Mouse (Mus musculus): ENCODE measurements around the gene Pde6c. TPM values are rescaled to one million over a fixed set of nuclear protein-coding genes. Genes with fewer than 3 reads are reported as not detected.

The Pde6c gene
- polyA plus RNA-seq, 1 experiment from 2014 or later, result not detected

DNA sequence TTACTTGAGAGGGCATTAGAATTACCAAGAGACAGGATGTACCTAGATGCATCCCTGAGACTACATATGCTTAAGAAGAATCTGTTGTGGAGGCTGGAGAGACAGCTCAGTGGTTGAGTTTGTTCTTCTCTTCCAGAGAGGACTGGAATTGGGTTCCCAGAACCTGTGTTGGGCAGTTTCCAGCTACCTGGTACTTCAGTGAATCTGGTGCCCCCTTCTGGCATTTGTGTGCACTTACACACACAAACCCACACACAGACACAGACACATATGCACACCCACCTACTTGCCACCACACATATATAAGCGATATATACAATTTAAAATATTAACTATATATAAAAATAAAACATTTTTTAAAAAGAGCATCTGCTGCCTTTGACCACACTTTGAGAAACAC lies 23.7 kb downstream of the Pde6c start:
- Histone ChIP-seq H3K4me2 (ENCODE audit: low read length) (no peak overlapping the region), H3K36me3 (ENCODE audit: control insufficient read depth, insufficient read depth, low read length) (no peaks in the 10 kb centered on the region), H3K9ac (ENCODE audit: low read length) (no peak overlapping the region), H3K27ac (replicated peaks in 1 of 2; ENCODE audit: control insufficient read depth in 1 of 2, insufficient read depth in 1 of 2, low read depth in 2 of 2, low read length in 2 of 2) (no peak overlapping the region), H3K4me3 (ENCODE audit: control insufficient read depth in 1 of 2, insufficient read depth in 1 of 2, low read depth in 1 of 2, low read length in 2 of 2) (no peak overlapping the region), H3K9me3 (ENCODE audit: control insufficient read depth, low read length) (no peaks in the 10 kb centered on the region), H3K4me1 (ENCODE audit: control insufficient read depth in 2 of 2, insufficient read depth in 2 of 2, low read length in 2 of 2) (no peaks in the 10 kb centered on the region), H3K27me3 (ENCODE audit: control insufficient read depth, insufficient read depth, low read length) (no peaks in the 10 kb centered on the region)
- WGBS, result 94% methylated on average over 1 of the region's 1 CpGs
- no peak for ATAC-seq (ENCODE audit: insufficient number of reproducible peaks, insufficient read depth, low FRiP score, low read depth)

- no peak overlapping the region for H3K4me3 ChIP-seq (ENCODE audit: control insufficient read depth in 1 of 2, insufficient read depth in 1 of 2, low read depth in 1 of 2, low read length in 2 of 2)
- H3K9me3 ChIP-seq (ENCODE audit: control insufficient read depth, low read length), result no peaks in the 10 kb centered on the region
- WGBS, result 81% methylated on average over 21 of the region's 21 CpGs
- no peak overlapping the region for H3K27ac ChIP-seq (replicated peaks in 1 of 2; ENCODE audit: control insufficient read depth in 1 of 2, insufficient read depth in 1 of 2, low read depth in 2 of 2, low read length in 2 of 2)
- no peak for ATAC-seq (ENCODE audit: insufficient number of reproducible peaks, insufficient read depth, low FRiP score, low read depth)
- H3K9ac ChIP-seq (ENCODE audit: low read length), result no peak overlapping the region
- no peaks in the 10 kb centered on the region for H3K4me1 ChIP-seq (ENCODE audit: control insufficient read depth in 2 of 2, insufficient read depth in 2 of 2, low read length in 2 of 2)
- H3K4me2 ChIP-seq (ENCODE audit: low read length), result no peak overlapping the region
- H3K27me3 ChIP-seq (ENCODE audit: control insufficient read depth, insufficient read depth, low read length), result no peaks in the 10 kb centered on the region
- H3K36me3 ChIP-seq (ENCODE audit: control insufficient read depth, insufficient read depth, low read length), result no peaks in the 10 kb centered on the region
These were observed 29.2 kb downstream of the Pde6c start for GRCm38 (mm10) chr19:38161648-38162354.

GRCm38 (mm10) chr19:38164633-38165032 lies 32.1 kb downstream of the Pde6c start:
- Histone ChIP-seq H3K4me3 (ENCODE audit: control insufficient read depth in 1 of 2, insufficient read depth in 1 of 2, low read depth in 1 of 2, low read length in 2 of 2) (no peak overlapping the region), H3K9ac (ENCODE audit: low read length) (no peak overlapping the region), H3K4me1 (ENCODE audit: control insufficient read depth in 2 of 2, insufficient read depth in 2 of 2, low read length in 2 of 2) (0 out of 4 replicates have a peak, but pooled peaks cover 0 to 2% of the 10 kb centered on the region in 2 experiments), H3K27me3 (ENCODE audit: control insufficient read depth, insufficient read depth, low read length) (no peaks in the 10 kb centered on the region), H3K27ac (replicated peaks in 1 of 2; ENCODE audit: control insufficient read depth in 1 of 2, insufficient read depth in 1 of 2, low read depth in 2 of 2, low read length in 2 of 2) (no peak overlapping the region), H3K9me3 (ENCODE audit: control insufficient read depth, low read length) (no peaks in the 10 kb centered on the region), H3K36me3 (ENCODE audit: control insufficient read depth, insufficient read depth, low read length) (no peaks in the 10 kb centered on the region), H3K4me2 (ENCODE audit: low read length) (no peak overlapping the region)
- WGBS, result 56% methylated on average over 2 of the region's 2 CpGs
- no peak for ATAC-seq (ENCODE audit: insufficient number of reproducible peaks, insufficient read depth, low FRiP score, low read depth)

GRCm38 (mm10) chr19:38179675-38180074 lies 47.1 kb downstream of the Pde6c start:
- Histone ChIP-seq H3K4me1 (ENCODE audit: control insufficient read depth in 2 of 2, insufficient read depth in 2 of 2, low read length in 2 of 2) (no peaks in the 10 kb centered on the region), H3K36me3 (ENCODE audit: control insufficient read depth, insufficient read depth, low read length) (0 out of 2 replicates have a peak, but pooled peaks cover 3% of the 10 kb centered on the region), H3K27me3 (ENCODE audit: control insufficient read depth, insufficient read depth, low read length) (no peaks in the 10 kb centered on the region), H3K4me3 (ENCODE audit: control insufficient read depth in 1 of 2, insufficient read depth in 1 of 2, low read depth in 1 of 2, low read length in 2 of 2) (no peak overlapping the region), H3K27ac (replicated peaks in 1 of 2; ENCODE audit: control insufficient read depth in 1 of 2, insufficient read depth in 1 of 2, low read depth in 2 of 2, low read length in 2 of 2) (no peak overlapping the region), H3K9ac (ENCODE audit: low read length) (no peak overlapping the region), H3K4me2 (ENCODE audit: low read length) (no peak overlapping the region), H3K9me3 (ENCODE audit: control insufficient read depth, low read length) (no peaks in the 10 kb centered on the region)
- WGBS, result 77% methylated on average over 9 of the region's 9 CpGs
- ATAC-seq (ENCODE audit: insufficient number of reproducible peaks, insufficient read depth, low FRiP score, low read depth), result no peak

DNA sequence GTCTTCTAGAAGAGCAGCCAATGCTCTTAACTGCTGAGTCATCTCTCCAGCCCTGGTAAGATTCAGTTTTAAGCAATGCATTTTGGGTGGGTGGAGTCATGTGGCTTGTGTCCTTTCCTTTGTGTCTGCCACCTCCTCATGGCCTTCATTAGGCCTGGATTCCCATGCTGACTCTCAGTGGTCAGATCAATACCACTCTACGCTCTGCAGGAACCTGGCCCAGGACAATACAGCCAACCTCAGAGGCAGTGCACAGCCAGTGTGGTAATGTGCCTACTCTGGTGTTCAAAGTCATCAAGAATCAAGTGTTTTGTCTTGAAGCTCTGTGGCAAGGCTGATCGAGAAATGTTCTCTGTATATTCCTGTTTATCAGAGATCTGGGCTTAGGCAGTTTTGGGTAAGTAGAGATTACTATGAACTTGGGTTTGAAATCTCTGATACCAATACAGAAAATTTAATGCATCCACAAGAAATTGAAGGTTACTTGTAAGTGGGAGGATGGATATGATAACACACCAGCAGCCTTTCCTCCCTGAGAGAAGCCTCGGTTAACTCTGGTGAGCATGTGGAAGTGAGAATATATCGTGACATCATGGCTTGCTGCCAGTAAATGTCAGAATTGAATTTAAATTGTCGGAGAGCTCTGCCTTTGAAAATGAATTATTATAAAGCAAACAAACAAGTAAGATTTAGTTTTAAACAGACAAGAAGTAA lies 54.2 kb downstream of the Pde6c start:
- H3K36me3 ChIP-seq (ENCODE audit: control insufficient read depth, insufficient read depth, low read length), result peaks cover 27% of the 10 kb centered on the region
- H3K9ac ChIP-seq (ENCODE audit: low read length), result no peak overlapping the region
- no peaks in the 10 kb centered on the region for H3K4me1 ChIP-seq (ENCODE audit: control insufficient read depth in 2 of 2, insufficient read depth in 2 of 2, low read length in 2 of 2)
- no peaks in the 10 kb centered on the region for H3K9me3 ChIP-seq (ENCODE audit: control insufficient read depth, low read length)
- no peaks in the 10 kb centered on the region for H3K27me3 ChIP-seq (ENCODE audit: control insufficient read depth, insufficient read depth, low read length)
- 86% methylated on average over 5 of the region's 5 CpGs for WGBS
- no peak overlapping the region for H3K4me3 ChIP-seq (ENCODE audit: control insufficient read depth in 1 of 2, insufficient read depth in 1 of 2, low read depth in 1 of 2, low read length in 2 of 2)
- no peak overlapping the region for H3K4me2 ChIP-seq (ENCODE audit: low read length)
- no peak overlapping the region for H3K27ac ChIP-seq (replicated peaks in 1 of 2; ENCODE audit: control insufficient read depth in 1 of 2, insufficient read depth in 1 of 2, low read depth in 2 of 2, low read length in 2 of 2)
- no peak for ATAC-seq (ENCODE audit: insufficient number of reproducible peaks, insufficient read depth, low FRiP score, low read depth)

DNA sequence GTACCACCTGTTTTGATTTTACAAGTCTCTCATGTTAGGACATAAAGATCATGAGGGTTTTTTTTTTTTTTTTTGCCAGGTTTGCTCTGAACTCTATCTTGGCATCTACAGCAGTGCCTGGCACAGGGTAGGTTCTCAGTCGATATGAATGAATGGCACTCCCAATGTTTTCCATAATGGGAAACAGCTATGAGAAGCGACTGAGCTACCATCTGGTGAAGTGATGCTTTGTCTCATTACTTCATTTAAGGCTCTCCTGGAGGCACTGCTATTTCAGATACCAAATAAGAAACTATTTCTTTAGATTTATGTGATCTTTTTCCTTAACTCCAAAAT lies 54.7 kb downstream of the Pde6c start:
- Histone ChIP-seq H3K27ac (replicated peaks in 1 of 2; ENCODE audit: control insufficient read depth in 1 of 2, insufficient read depth in 1 of 2, low read depth in 2 of 2, low read length in 2 of 2) (no peak overlapping the region), H3K9me3 (ENCODE audit: control insufficient read depth, low read length) (no peaks in the 10 kb centered on the region), H3K36me3 (ENCODE audit: control insufficient read depth, insufficient read depth, low read length) (peaks cover 27% of the 10 kb centered on the region), H3K4me1 (ENCODE audit: control insufficient read depth in 2 of 2, insufficient read depth in 2 of 2, low read length in 2 of 2) (no peaks in the 10 kb centered on the region), H3K4me3 (ENCODE audit: control insufficient read depth in 1 of 2, insufficient read depth in 1 of 2, low read depth in 1 of 2, low read length in 2 of 2) (no peak overlapping the region), H3K4me2 (ENCODE audit: low read length) (no peak overlapping the region), H3K9ac (ENCODE audit: low read length) (no peak overlapping the region), H3K27me3 (ENCODE audit: control insufficient read depth, insufficient read depth, low read length) (no peaks in the 10 kb centered on the region)
- ATAC-seq (ENCODE audit: insufficient number of reproducible peaks, insufficient read depth, low FRiP score, low read depth), result no peak
- 70% methylated on average over 2 of the region's 2 CpGs for WGBS

- H3K27ac ChIP-seq (replicated peaks in 1 of 2; ENCODE audit: control insufficient read depth in 1 of 2, insufficient read depth in 1 of 2, low read depth in 2 of 2, low read length in 2 of 2), result no peak overlapping the region
- WGBS, result 82% methylated on average over 3 of the region's 3 CpGs
- no peak for ATAC-seq (ENCODE audit: insufficient number of reproducible peaks, insufficient read depth, low FRiP score, low read depth)
These were observed 58.0 kb downstream of the Pde6c start for GRCm38 (mm10) chr19:38190606-38191005.

More at GRCm38 (mm10) chr19:38190606-38191005, 58.0 kb downstream of the Pde6c start:
- Histone ChIP-seq H3K4me3 (ENCODE audit: control insufficient read depth in 1 of 2, insufficient read depth in 1 of 2, low read depth in 1 of 2, low read length in 2 of 2) (no peak overlapping the region), H3K4me2 (ENCODE audit: low read length) (no peak overlapping the region), H3K36me3 (ENCODE audit: control insufficient read depth, insufficient read depth, low read length) (peaks cover 48% of the 10 kb centered on the region), H3K9me3 (ENCODE audit: control insufficient read depth, low read length) (0 out of 2 replicates have a peak, but pooled peaks cover 4% of the 10 kb centered on the region), H3K4me1 (ENCODE audit: control insufficient read depth in 2 of 2, insufficient read depth in 2 of 2, low read length in 2 of 2) (no peaks in the 10 kb centered on the region), H3K27me3 (ENCODE audit: control insufficient read depth, insufficient read depth, low read length) (no peaks in the 10 kb centered on the region), H3K9ac (ENCODE audit: low read length) (no peak overlapping the region)
